2 mouse cellular contexts compared by ENCODE assay signal in genomic region chr1:184048675-184049418, GRCm38 (mm10).
TF ChIP-seq lines count a peak whose summit lies in the region.

No protein-coding gene starts in this region.

TF ChIP-seq in CH12.LX, 34 proteins besides CTCF, POLR2A, EP300 and RAD21:
- TF ChIP-seq UBTF (IDR thresholded peaks at IDR 0.05; ENCODE audit: low read depth, low read length) (no peak), CHD2 (IDR thresholded peaks at IDR 0.05; ENCODE audit: low read length) (0 out of 2 replicates have a peak, but pooled peaks have one; percentile 36), JUN (IDR thresholded peaks at IDR 0.05; ENCODE audit: insufficient read depth, low read depth, low read length) (peak; percentile 23; the same call in 1 of the 2 replicates), USF2 (conservative IDR thresholded peaks at IDR 0.05; ENCODE audit: low read depth, low read length) (no peak), USF1 (IDR thresholded peaks at IDR 0.05; ENCODE audit: low read depth, low read length) (no peak), IRF4 (IDR thresholded peaks at IDR 0.05; ENCODE audit: low read depth, low read length) (peak; percentile 92), JUND (conservative IDR thresholded peaks at IDR 0.05; ENCODE audit: low read depth, low read length) (peak; percentile 48), RCOR1 (conservative IDR thresholded peaks at IDR 0.05; ENCODE audit: low read depth, low read length) (no peak; the same call in 1 of the 2 replicates), MAX (IDR thresholded peaks at IDR 0.05; ENCODE audit: low read length) (peak; percentile 17; the same call in 1 of the 2 replicates), MXI1 (IDR thresholded peaks at IDR 0.05; ENCODE audit: low read depth, low read length) (peak; percentile 62), MEF2A (IDR thresholded peaks at IDR 0.05; ENCODE audit: borderline replicate concordance, low read depth, low read length) (0 out of 2 replicates have a peak, but pooled peaks have one; percentile 15), MAFK (IDR thresholded peaks at IDR 0.05; ENCODE audit: insufficient replicate concordance, low read length) (0 out of 2 replicates have a peak, but pooled peaks have one; percentile 53), TCF12 (IDR thresholded peaks at IDR 0.05; ENCODE audit: low read depth, low read length) (peak; percentile 40; the same call in 1 of the 2 replicates), CHD1 (IDR thresholded peaks at IDR 0.05; ENCODE audit: low read depth, low read length) (no peak), MAZ (IDR thresholded peaks at IDR 0.05; ENCODE audit: low read depth, low read length) (0 out of 2 replicates have a peak, but pooled peaks have one; percentile 51), BHLHE40 (IDR thresholded peaks at IDR 0.05; ENCODE audit: low read depth, low read length) (peak; percentile 71), ZKSCAN1 (IDR thresholded peaks at IDR 0.05; ENCODE audit: borderline replicate concordance, low read depth, low read length) (no peak), SIN3A (IDR thresholded peaks at IDR 0.05; ENCODE audit: low read length) (peak; percentile 58), ETS1 (conservative IDR thresholded peaks at IDR 0.05; ENCODE audit: low read depth, low read length) (peak; percentile 84), ZNF384 (IDR thresholded peaks at IDR 0.05; ENCODE audit: low read depth, low read length) (peak; percentile 97), SMC3 (IDR thresholded peaks at IDR 0.05; ENCODE audit: low read depth, low read length) (no peak), NRF1 (IDR thresholded peaks at IDR 0.05; ENCODE audit: low read depth, low read length) (no peak), MYC (IDR thresholded peaks at IDR 0.05; ENCODE audit: low read depth, low read length) (peak; percentile 72)

TF ChIP-seq in myocyte, 11 proteins besides CTCF, POLR2A, EP300 and RAD21:
- no peak for TF ChIP-seq TCF3 (IDR thresholded peaks at IDR 0.05; ENCODE audit: insufficient read length, low read depth)
- no peak for TF ChIP-seq E2F4 (IDR thresholded peaks at IDR 0.05; ENCODE audit: insufficient read depth)
- TF ChIP-seq SRF (IDR thresholded peaks at IDR 0.05; ENCODE audit: control insufficient read depth, insufficient read length, low read depth): no peak
- TF ChIP-seq MYOD1 (IDR thresholded peaks at IDR 0.05; ENCODE audit: control insufficient read depth in 1 of 3, insufficient read length in 2 of 3, low read depth in 2 of 3): no peak
- no peak for TF ChIP-seq MAX (IDR thresholded peaks at IDR 0.05; ENCODE audit: low read depth)
- TF ChIP-seq REST (IDR thresholded peaks at IDR 0.05; ENCODE audit: insufficient read depth, insufficient read length): no peak
- no peak for TF ChIP-seq CEBPB (IDR thresholded peaks at IDR 0.05; ENCODE audit: insufficient read depth, poor library complexity, severe bottlenecking)
- no peak for TF ChIP-seq MYOG (IDR thresholded peaks at IDR 0.05; ENCODE audit: control insufficient read depth in 1 of 3, insufficient read depth in 1 of 3, insufficient read length in 2 of 3, low read depth in 2 of 3)
- TF ChIP-seq TCF12 (IDR thresholded peaks at IDR 0.05; ENCODE audit: insufficient read depth, poor library complexity, severe bottlenecking): no peak
- TF ChIP-seq USF1 (IDR thresholded peaks at IDR 0.05; ENCODE audit: low read depth): no peak
- no peak for TF ChIP-seq POLR2AphosphoS2 (IDR thresholded peaks at IDR 0.05; ENCODE audit: insufficient read length, low read depth)
TF ChIP-seq in myocyte: peak in this region for 0.
